Mouse (Mus musculus): Measurements from ENCODE around the gene Fer1l5.

Gene Fer1l5

DNA sequence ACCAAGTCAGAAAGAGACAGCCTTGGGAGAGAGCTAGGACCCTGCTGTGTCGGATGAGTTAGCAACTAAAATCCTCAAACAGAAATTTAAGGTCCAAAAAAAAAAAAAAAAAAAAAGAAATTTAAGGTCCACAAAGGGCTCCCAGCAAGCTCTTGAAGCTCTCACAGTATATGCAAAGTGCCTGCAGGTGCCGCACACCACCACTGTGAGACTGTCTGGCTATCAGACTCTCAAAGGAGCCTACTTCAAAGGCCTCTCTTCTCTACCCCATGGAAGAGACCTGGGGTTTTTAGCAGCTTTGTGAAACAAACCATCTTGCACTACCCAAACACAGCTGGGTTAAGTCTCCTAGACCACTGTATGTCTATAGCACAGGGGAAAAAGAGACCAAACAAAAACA, 57.4 kb downstream of the Fer1l5 start:
- DNase-seq (ENCODE audit: low spot score in 2 of 2) = no peak

DNA sequence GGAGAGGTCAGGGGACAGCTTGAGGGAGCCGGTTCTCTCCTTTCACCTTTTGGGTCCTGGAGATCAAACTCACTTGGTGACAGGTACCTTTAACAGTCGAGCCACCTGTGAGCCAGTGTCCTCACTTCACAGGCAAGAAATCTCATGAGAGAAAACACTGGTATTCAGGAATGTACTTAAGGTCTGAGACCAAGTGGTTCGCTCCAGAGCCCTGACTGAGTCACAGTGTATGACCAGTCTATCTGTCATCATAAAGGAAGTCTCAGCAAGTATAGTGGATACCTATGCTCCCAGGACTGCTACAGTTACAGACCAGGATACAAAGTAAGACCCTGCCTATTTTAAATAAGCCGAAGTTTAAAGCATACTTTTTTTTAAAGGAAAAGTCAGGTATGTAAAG, 60.9 kb downstream of the Fer1l5 start:
- DNase-seq (ENCODE audit: low spot score in 2 of 2) = no peak

DNA sequence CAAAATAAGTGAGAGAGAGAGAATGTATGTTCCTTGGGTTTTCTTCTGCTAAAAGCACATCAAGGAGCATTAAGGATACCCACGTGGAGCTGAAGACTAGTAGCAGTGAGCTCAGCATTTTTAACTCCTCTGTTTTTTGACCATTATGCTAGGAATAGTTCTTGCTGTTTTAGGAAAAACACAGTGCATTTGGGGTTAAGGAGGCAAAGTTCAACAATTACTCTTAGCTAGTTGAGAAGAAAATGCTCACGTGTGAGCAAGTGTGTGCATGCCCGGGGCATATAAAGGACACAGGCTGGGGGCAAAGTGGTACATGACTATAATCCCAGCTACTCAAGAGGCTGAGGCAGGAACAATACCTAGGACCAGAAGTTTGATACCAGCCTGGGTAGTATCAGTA, 61.5 kb downstream of the Fer1l5 start:
- DNase-seq (ENCODE audit: low spot score in 2 of 2) = no peak

DNA sequence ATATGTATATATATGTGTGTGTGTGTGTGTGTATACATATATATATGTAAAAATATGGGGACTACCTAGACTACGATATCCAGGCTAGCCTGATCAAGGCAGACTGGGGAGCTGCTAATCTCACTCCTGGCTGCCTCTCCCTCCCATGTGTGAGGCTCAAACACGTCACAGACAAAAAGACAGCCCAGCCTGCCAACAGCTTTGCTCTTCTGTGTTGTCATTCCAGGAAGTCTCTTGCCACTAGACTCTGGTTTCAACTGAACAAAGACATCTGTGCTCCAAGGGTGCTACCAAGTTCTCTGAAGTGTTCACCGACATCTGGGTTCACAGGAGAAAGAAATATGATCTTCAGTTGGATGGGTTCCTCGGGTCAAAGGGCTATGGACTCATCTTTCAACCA, 63.0 kb downstream of the Fer1l5 start:
- DNase-seq (ENCODE audit: low spot score in 2 of 2) = no peak

DNA sequence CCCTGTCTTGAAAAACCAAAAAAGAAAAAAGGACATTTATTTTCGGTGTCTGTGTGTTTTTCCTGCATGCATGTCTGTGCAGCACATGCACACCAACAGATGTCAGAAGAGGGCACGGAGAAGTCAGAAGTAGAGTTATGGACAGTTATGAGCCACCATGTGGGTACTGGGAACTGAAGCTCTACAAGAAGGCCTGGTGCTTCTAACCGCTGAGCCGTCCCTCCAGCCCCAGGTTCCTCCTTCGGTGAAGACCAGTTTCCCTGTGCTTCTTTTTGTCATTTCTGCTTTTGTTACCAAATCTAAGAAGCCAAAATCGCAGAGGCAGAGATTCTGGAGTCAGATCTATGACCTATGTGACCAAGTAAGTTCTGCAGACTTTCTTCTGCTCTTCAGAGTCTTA, 64.4 kb downstream of the Fer1l5 start:
- DNase-seq (ENCODE audit: low spot score in 2 of 2) = no peak

DNA sequence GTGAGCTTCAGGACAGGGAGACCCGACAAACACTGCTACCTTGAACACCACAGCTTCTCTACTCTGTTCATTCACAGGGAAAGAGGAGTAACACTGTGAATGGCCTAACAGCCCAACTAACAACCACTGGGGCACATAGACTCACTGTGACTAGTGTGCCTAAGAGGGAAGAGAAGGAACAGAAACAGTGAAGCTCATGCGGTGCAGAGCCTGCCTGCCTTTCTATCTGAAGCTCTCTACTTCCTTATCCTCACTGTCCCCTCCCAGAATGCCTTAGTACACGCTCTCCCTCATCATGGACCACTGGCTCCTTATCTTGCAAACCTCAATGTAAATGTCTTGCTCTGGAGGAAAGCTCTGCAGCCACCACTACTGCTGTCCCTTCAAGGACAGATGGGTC, 65.1 kb downstream of the Fer1l5 start:
- no peak for DNase-seq (ENCODE audit: low spot score in 2 of 2)

DNA sequence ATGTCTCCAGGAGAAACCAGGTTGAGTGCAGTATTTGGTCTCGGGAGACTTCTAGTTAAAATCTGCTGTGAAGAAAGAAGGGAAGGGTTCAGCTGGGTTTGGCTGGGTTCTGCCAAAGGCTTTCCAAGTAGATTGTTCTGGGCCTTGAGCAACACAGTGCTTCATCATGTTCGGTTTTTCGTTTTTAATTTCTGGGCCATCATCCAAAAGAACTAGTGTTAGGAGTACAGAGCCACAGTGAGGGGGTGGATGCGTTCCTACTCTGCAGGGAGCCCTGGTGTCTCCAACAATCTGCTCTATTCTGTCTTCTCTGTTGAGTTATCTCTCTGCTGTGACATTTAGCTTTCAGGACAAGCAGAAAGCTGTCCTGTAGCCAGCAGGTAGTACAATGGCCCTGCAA, 69.0 kb downstream of the Fer1l5 start:
- peak; percentile 58 to 68 for DNase-seq (ENCODE audit: low spot score in 2 of 2)

DNA sequence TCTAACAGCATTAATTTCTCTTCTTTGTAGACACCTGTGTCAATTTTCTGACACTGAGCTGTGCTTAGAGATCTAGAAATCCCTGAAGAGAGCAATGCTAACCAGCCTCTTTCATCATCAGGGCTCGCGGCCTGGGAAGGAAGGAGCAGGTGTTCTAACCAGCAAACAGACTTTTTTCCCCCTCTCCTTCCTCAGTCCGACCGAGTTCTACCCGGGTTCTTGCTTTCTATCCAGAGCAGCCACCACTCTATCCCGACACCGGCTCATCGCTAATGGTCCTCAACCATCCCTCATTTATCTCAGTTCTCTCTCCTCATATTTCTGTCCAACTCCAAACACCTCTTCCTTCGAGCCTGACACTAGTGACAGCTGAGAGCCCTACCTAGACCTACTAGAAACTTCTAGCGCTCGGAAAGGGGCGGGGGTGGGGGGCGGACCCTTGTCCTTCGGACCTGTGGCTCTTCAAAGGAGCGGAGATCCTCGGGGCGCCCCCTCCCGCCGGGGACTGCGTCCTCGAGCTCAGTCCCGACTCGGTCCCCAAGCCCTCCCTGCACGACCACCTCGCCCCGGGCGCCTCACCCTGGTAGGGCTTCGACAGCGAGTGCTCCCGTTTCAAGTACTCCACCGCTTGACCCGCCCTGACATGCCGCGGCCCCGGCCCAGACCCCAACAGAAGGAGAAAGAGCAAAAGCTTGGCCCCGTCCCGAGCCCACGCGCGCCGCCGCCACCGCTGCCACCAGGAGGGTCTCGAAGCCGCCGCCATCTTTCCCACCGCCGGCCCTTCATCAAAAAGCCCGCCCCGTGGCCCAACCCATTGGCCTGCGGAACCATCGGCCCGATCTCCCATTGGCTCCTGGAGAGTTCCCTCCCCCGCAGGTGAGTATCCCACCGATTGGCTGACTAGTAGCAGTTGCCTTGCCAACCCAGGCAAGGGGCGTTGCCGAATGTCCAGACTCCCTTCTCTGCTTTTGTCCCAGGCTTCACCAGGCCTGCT, 72.7 kb downstream of the Fer1l5 start, which contains the start of gene Lman2l:
Lman2l (minus strand) TSS at position 801 of the 994 bp plus-strand sequence.
- peak; percentile 99 for DNase-seq (ENCODE audit: low spot score in 2 of 2)

DNA sequence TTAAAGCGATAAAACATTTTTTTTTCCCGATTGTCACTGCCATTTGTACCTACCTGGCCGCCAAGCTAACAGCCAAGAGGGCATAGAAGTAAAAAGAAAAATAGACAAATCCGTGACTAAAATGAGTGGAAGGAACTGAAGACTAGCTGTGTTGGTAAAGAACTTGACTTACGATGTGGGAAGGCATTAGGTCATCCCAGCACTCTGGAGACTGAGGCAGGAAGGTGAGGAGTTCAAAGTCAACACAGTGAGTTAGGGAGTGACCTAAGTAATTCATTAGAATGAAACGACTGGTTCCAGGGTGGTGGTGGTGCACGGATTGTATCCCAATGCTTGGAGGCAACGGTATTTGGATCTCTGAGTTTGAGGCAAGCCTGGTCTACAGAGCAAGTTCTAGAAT, 73.4 kb downstream of the Fer1l5 start:
- DNase-seq (ENCODE audit: low spot score in 2 of 2) = no peak

DNA sequence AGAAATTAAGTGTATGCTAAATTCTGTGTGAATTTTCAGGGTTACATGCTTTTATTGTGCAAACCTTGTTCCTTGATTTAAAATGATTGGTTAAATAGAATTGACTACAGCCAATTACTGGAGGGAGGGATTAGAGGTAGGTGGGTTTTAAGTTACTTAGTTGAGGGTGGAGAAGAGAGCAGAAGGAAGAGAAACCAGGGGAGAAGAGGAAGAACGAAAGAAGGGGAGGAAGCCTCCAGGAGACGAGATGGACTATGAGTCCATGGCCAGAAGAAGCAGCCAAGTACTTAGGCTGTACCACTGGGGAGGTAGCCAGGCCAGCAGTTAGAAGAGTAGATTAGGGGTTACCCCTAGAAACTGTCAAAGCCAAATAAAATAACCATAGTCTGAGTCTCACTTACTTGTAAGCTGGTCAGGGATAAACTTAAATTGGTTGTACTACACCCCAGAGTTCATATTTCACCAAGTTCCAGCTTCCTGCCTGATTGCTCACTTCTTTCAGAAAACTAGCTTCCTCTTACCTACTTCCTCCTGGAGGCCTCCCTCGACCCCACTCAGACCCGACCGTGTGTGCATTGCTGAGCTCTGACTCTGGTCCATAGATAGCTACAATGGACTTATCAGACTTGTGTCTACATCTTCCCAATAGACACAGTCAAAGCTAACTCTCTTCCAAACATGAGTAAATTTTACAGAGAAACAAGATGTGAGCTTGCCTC, 74.2 kb downstream of the Fer1l5 start:
- DNase-seq (ENCODE audit: low spot score in 2 of 2) = no peak

DNA sequence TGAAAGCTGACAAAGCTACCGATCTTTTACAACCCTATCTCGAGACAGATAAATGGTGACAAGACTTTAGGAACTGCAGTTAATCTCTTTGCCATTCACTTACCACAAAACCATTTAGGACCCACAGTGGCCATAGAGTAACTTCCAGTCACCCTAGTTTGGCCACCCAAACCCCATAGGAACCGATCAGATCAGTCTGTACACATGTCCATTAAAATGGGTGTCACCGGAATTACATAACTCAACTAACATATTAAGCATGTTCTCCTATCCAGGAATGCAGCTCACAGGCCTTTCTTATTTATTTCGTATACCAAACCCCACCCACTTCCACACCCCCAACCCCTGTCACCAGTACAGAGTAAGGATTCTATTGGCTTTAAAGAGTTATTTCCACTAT, 74.8 kb downstream of the Fer1l5 start:
- DNase-seq (ENCODE audit: low spot score in 2 of 2) = no peak

DNA sequence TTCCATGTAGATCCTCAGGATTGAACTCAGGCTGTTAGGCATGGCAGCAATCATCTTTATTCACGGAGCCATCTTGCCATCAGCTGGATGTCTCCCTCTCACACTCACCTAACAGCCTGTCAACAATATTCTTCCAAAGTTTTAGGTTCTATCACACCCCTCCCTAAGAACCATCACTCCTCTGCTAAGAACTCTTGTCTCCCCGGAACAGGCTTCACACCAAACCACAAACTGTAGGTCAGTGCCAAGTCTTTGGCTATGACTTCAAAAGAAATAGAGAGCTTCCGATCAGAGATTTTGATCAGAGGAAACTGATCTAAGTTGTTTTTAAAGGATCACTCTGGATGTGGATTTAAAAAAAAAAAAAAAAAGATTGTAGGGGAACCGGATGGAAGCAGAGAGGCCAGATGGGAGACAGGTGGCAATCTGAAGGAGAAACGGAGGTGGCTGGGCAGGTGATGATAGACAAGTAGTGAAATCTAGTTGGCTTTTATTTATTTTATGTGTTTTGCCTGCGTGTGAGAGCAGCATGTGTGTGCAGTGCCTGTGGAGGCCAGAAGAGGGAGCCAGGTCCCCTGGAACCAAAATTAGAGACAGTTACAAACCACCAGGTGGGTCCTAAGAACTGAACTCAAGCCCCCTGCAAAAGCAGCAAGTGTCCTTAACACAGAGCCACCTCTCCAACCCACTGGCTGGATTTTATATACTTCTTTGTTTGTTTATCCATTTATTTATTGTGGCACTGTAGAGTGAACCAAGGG, 82.1 kb downstream of the Fer1l5 start:
- DNase-seq (ENCODE audit: low spot score in 2 of 2) = no peak

DNA sequence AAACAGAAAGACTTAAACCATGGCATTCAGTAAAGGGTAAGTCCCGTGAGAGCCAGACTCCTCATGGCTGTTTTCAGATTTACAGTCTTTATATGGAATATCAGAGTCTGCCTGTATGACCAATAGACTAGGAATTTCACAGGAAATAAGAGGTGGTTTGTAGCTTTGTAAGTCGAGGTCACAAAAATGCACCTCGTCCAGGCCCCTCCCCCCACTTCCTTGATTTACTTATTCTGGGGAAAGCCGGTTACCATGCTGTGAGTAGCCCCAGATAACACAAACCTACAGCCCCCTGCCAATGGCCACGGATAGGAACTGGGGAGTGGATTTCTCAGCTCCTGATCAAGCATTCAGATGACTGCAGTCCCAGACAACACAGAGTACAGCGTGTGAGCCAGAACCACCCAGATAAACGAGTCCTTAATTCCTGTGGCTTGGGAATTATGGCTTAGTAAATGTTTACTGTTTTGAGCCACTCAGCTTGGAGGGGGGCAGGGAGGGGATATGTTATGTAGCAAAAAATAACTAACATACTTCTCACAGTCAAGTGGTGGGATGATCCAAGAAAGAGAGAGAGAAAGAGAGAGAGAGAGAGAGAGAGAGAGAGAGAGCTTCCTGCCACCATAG, 85.4 kb downstream of the Fer1l5 start:
- no peak for DNase-seq (ENCODE audit: low spot score in 2 of 2)

DNA sequence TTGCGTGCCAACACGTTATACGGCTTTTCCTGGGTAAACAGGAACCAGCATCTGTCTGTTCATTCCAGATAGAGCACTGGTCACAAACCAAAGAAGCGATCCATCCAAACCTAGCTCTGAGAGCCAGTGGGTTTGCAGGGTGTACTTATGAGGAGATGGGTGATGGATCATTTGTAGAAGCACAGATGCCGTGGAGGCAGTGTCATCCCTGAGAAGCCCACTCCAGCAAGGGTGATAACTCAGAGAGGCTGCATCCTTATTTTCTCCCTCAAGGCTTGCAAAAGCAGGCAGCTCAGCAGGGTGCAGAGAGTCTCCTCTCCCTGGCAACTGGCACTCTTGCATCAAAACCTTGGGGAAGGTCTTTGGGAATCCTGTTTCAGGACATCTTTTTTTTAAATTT, 86.1 kb downstream of the Fer1l5 start:
- DNase-seq (ENCODE audit: low spot score in 2 of 2) = no peak

DNA sequence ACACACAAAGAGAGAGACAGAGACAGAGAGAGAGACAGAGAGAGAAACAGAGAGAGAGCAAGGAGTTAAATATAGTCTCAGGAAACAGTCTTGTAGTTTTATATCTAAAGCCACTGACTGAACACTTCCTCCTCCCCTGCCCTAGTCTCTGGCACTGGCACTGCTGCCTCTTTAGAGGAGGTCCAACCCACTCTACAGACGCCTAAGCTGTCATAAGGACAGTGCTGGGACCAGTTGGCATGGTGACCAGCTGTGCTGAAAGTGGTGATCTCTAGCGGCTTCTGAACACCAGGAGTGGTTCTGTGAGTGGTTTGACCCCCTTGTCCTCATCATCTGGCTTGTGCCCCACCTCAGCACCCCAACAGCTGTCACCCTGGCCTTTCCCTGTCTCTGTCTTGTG, 89.7 kb downstream of the Fer1l5 start:
- DNase-seq (ENCODE audit: low spot score in 2 of 2) = no peak

DNA sequence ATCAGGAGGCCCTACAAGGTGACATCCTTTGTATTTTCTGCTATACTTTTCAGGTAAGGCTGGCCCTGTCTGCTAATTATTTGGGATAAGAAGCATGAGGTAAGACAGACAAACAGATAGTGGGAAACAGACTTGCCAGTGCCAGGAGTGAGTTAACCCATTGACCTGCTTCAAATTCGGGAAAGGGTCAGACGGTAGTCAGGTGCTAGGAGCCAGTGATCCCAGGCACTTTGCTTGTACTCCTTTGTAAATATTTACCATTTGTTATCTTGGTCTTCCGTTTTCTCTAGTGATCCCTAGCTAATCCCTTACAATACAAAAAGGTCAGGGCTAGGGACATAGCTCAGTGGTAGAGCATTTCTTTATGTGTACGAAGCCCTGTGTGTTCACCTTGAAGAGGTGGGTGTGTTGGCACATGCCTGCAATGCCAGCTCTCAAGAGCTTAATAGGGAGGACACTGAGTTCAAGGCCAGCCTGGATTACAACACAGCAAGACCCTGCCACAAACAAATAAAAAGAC, 93.6 kb downstream of the Fer1l5 start:
- DNase-seq (ENCODE audit: low spot score in 2 of 2) = no peak

DNA sequence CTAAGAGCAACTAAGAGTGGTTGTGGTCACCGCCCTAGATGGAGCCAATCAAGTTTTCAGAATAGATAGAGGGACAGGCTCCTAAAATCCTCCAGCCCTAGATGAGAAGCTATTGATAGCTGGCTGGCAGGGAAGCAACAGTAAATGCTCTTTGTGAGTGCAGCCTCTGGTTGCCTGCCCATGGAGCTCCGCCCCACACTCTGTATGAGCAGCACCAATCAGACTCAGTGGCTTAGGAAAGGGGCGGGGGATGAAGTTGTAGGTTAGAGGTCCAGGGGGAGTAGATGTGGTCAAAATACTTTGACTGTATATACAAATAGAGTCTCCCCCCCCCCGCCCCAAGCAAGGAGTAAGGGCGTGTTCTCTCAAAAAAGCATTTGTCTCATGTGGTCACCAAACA, 95.4 kb downstream of the Fer1l5 start:
- no peak for DNase-seq (ENCODE audit: low spot score in 2 of 2)

DNA sequence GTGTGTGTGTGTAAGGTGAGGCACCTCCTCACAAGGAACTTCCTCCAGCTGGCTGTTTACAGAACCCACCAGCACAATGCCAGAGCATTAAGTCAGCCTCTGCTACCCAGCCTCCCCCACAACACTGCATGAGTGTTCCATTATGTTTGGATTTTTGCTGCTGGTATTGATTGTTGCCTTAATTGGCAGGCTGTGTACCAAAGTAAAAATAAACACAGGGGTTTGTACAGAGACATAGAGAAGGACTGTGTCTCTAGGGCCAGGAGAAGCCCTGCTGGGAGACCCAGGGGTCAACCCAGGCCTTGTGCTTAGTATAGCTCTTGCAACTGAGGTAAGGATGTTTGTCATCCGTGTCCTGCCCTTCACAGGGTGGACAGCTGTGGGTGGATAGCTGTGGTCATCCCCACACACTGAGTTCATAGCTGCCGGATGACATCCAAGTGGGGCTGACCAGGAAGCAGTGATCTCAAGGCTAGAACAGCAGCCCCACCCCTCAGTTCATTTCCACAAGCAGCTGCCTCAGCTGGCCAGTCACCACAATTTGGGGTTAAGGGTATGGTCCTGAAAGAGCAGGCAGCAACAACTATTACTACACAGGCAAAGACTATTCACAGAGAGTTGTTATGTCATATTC, 97.8 kb downstream of the Fer1l5 start:
- no peak for DNase-seq (ENCODE audit: low spot score in 2 of 2)

DNA sequence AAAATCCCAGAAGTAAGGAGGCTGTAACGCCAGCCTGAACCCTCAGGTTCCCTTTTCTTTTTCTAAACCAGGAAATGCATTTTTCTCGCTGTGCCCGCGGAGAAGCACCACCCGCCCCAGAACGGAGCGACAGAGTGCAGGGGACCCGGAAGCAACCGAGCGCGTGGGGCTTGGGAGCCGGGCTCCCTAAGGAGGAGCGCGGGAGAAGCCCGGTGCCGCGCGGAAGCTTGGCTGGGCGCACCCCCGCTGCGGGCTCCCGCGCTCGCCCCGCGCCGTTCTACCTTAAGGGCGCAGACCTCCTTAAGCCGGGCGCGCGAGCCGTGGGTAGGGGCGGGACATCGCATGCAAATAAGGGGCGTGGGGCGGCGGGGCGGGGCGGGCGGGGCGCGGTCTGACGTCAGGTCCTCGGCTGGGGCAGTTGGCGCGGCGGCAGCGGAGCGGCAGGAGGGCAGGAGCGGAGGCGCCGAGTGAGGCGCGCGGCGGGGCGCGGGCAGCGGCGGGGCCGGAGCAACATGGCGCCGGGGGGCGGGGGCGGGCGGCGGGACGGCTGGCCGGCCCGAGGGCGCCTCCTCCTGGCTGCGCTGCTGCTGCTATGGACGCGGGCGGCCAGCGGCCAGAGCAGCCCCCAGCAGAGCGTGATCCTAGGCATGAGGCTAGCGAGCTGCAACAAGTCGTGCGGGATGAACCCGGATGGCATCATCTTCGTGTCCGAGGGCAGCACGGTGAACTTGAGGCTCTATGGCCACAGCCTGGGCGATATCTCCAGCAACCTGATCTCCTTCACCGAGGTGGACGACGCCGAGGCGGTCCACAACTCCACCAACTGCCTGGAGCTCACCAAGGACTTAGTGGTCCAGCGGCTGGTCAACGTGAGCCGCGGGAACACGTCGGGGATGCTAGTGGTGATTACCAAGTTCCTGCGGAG, 99.4 kb downstream of the Fer1l5 start, which contains the start of gene Cnnm4:
Cnnm4 (plus strand) TSS at position 440 of the 925 bp plus-strand sequence.
- peak; percentile 77 to 80 for DNase-seq (ENCODE audit: low spot score in 2 of 2)
